Mouse (Mus musculus) erythroblast, embryonic 14.5 days (primary cell): Measurements from ENCODE around the gene Fyn.

Experiments used
- GATA1 ChIP-seq: IDR thresholded peaks from 2 replicates; pipeline ENCODE4 v1.6.1; 2012; ENCODE audit warnings: low read length, inconsistent platforms, mixed read lengths
- TAL1 ChIP-seq: IDR thresholded peaks from 3 replicates; pipeline ENCODE4 v1.6.1; 2012; ENCODE audit warnings: low read length, inconsistent platforms, mixed read lengths

- TF ChIP-seq TAL1: no peak
- TF ChIP-seq GATA1: no peak
Measured at GRCm38 (mm10) chr10:39388144-39388543, 19.5 kb downstream of the Fyn start.
